Mouse (Mus musculus): ENCODE measurements around the gene Plcd1.

The Plcd1 gene

DNA sequence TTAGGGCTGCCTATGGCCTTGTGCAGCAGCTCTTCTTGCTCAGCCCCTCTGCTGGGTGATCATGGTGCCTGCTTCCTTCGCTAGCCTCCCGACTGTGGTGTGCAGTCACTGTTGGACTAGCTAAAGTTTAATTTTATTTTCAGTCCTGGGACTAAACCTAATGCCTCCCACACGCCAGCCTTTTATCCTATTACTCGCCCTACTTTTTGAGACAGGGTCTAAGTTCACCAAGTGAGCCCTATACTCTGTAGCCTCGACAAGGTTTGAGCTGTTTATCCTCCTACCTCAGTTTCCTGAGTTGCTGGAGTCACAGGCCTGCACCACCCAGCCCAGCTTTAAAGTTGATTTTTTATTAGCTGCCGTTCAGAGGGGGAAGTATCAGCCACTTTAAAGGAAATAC, 68.0 kb downstream of the Plcd1 start:
- no peak for DNase-seq (ENCODE audit: low spot score in 2 of 2)

DNA sequence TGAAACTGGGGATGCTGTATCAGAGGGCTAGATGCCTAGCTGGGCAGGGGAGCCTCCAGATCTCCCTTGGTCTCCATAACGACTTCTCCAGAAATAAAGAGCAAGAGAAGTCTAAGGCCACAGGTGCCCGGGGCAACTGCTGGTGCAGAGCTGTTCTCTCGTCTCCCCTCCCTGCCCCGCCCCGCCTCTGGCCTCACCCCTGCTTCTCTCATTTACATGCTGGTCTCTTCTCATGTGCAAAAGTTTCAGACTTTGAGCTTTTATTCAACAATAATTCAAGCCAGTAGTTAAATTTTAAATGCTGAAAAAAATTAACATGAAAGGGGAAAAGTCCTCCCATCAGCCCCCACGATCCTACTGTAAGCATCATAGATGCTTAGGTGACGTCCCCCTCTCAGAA, 71.6 kb downstream of the Plcd1 start:
- DNase-seq (ENCODE audit: low spot score in 2 of 2): no peak
